Mouse (Mus musculus): ENCODE measurements around the gene Lrrc8b.

Lrrc8b gene

DNA sequence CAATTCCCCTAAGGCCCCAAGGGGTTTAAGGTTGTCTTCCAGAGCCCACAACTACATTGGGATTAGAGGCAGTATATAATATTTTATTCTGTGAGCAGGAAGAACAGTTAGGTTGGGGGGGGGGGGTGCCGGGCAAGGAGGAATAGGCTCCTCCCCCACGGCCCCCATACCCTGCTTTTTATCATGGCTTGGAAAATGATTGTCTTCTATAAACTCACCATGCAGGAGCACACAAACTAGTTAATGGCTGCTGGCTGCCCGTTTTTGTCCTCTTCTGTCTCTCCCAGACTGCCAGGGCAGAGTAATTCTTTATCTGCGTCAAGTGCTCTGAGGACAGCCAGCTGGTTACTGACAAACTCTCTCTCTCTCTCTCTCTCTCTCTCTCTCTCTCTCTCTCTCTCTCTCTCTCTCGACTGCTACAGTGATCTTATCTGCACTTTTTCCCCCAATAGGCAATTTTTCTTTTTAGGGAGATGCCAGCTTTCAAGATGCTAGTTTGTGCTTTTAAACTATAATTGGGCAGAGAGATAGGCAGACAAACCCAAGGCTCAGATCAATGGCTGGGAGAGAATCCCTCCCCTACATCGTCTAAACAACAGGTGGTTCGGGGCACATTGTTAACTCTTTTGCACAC lies 102.5 kb downstream of the Lrrc8b start:
- DNase-seq (ENCODE audit: extremely low read depth, low read depth, low spot score): no peak

DNA sequence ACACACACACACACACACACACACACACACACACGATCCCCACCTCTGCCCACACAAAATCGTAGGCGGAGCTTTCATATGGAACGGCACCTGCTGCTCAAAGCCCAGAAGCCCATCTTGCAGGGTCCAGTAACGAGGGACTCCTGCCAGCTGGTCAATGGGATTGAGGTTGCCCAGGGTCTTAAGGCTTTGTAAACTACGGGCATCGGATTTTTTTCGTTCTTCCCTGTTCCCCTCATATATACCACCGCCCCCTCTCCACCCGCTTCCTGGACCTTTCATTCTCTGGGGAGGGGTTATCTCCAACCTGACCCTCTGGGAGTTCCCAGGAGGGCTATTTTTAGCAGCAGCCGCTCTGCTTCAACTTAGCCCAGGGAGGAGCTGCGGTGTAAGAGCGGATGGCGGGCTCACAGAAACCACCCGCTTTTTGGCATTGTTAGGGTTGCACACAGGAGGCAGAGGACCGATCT lies 103.1 kb downstream of the Lrrc8b start:
- no peak for DNase-seq (ENCODE audit: extremely low read depth, low read depth, low spot score)

DNA sequence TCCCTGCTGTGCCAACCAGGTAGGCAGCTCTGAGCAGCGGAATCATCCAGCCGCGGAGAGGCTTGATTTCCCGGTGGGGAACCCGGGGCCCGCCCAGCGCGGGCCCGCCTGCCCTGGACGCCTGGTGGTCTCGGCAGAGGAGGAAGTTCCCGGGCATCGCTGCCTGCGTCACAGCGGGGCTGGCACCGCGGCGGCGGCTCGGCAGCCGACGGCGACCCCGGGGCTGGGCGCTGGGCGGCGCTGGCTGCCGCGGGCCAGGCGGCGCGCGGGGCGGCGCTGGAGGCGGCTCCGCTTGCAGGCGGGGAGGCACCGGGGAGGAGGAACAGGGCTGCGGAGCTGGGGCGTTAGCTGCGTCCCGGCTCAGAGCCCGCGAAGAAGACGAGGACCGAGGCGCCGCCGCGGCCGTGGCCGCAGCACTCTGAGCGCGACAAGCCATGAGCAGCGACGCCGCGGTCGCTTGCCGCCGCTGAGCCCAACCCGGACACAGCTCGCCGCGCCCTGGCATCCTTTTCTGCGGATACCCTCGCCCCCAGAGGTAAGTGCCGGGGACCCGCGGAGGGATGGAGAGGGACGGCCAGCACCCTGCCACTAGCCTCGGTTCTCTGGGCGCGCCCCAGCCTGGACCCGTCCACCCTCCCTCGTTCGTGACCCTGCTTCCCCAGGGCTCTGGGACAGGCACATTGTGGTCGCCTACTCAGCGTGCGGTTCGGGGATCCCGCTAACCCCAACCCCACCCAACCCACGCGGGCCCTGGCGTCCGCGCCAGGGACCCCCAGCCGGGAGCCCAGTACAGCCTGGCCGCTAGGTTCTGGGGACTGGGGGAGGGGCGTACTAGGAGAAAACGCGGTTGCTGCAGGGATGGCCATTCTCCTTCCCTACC lies 103.8 kb downstream of the Lrrc8b start, which contains the start of gene Lrrc8c:
Gene Lrrc8c (plus strand): TSS at position 293 of the 880 bp plus-strand sequence.
- no peak for DNase-seq (ENCODE audit: extremely low read depth, low read depth, low spot score)

DNA sequence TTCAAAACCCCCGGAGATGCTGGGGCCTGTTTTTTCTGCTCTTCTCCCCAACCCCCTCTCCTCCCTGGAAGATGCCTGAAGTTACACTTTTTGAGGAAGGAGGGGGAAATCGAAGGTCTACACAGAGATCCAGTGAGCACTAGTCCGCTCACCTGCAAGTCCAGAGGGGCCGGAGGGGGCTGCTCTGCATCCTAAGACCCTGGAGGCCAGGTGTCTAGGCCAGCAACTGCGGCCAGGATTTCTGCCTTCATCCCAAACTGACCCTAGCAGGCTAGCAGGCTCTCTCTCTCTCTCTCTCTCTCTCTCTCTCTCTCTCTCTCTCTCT lies 104.4 kb downstream of the Lrrc8b start:
- no peak for DNase-seq (ENCODE audit: extremely low read depth, low read depth, low spot score)

DNA sequence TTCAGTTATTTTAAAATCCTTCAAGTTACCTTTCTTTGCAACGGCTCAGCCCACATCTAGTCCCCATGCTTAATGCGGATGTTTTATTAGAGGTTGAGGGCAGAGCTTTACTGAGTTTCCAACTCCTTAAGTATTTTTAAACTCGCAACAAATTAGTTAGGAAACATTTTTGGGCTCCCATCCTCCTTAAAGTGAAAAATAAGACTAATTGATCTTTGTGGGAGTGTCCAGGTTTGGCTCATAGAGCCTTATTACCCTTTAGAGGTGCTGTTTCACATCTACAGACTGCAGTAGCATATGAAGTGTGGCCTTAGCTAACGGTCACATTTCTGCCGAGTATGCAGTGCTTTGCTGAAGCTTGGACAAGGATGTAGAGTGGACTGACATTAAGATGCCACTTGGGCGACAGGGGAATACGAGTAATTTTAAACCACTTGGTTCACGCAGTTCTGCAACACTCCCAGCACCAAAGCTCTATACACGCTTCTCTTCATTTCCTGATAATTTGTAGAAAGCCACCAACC lies 104.9 kb downstream of the Lrrc8b start:
- no peak for DNase-seq (ENCODE audit: extremely low read depth, low read depth, low spot score)

DNA sequence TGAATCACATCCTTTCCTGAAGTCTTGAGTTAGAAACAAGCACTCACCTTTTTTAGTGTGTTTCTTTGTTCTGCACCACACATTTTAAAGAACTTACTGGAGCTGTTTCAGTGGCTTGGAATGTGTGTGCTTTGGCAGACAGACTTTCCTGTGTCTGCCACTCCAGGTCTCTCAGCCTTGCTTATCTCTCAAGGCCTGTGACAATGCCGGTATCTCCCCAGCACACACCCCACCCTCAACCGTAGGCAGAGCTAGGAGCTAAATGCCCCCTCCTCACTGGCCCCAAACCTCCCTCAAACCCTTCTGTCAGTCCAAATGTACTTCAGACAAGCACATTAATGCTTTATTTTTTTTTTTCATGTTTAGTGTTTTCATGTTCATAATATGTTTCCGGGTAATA lies 107.9 kb downstream of the Lrrc8b start:
- no peak for DNase-seq (ENCODE audit: extremely low read depth, low read depth, low spot score)

DNA sequence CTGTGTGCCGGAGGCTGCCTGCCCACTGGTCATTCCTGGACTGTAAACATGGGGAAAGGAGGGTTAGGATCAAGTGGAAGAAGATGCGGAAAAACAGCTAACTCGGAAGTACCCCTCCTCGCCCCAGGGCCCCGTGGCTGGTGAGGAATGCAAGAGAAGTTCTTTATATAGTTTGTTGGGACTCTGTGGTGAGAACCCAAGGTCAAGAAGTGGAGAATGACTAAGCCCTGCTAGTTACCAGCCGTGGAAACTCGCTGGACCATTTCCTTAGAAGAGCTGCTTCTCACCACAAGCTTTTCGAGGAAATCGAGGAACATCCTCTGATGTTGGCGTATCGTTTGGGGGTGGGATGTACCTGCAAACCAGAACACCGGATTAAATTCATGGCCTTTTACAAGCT lies 109.4 kb downstream of the Lrrc8b start:
- DNase-seq (ENCODE audit: extremely low read depth, low read depth, low spot score): no peak

DNA sequence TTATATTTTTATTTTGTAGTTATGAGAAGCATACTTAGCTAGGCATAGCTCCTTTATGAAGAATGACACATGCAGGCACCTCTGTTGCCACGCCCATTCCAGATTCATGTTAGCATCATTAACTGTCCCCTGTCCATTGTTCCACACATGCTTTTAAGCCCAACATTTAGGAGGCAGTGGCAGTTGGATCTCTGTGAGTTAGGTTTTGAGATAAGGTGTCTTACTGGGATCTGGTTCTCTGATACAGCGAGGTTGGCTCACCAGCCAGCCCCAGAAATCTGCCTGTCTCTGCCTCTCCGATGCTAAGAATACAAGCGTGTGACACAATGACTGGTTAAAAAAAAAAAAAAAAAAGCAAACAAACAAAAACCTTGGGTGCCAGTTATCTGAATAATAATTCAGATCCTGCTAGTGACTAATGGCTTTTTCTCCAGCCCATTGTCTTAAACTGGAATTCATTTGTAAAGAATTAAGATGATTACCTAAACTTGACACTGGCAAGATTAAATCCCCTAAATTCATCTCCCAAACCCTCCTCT lies 110.6 kb downstream of the Lrrc8b start:
- DNase-seq (ENCODE audit: extremely low read depth, low read depth, low spot score): no peak

DNA sequence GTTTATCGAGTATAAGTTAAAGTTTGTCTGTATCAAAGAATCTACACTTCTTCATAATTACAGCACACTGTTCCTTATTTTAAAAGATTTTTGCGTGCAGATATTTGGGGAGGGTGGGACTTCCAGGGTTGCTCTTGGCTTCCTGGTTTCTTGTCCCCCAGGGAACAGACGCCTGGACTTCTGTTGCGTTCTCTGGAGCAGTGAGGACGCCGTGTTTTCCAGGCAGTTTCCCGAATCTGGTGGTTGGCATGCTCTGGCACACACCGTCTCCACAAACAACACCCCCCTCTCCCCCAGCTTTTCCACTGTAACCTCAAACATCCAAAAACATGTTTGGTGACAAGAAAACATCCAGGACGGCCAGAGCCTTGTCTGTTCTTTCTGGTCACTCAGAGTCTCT lies 111.2 kb downstream of the Lrrc8b start:
- no peak for DNase-seq (ENCODE audit: extremely low read depth, low read depth, low spot score)

DNA sequence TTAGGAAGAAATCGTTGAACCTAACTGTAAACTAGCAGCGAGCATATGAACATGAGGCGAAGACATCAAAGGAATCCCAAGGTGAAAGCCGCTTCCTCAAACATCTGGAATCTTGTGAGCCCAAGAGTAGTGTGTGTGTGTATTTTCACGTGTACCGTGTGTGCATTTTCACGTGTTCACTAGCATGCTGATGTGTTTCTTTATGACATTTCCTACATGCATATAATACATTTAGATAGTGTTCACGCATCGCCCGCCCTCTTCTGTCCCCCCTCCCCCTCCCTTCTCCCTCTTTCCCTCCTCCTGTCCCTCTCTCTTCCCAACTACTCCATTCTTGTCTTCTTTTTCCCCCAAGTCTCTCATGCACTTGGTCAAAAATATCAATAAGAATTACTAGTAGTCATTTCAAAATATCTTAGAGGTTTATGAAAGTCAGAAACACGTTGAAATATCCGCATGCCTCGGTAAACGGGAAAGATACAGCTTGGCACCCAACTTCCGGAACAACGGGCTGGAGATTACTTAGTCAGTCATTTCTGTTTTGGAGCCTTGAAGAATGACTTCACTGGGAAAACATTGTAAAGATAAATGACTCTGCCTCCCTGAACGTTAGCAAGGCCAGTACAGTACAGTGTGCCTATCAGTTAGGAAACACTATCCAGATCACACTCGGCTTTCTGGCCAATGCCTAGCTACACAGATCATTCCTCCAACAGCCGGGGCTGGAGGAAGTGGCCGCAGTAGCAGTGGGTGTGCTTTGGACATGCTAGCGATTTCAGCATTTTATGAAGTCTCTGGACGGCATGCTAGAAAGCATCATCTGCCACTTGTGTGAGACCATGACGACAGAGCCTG lies 112.1 kb downstream of the Lrrc8b start:
- DNase-seq (ENCODE audit: extremely low read depth, low read depth, low spot score): no peak

DNA sequence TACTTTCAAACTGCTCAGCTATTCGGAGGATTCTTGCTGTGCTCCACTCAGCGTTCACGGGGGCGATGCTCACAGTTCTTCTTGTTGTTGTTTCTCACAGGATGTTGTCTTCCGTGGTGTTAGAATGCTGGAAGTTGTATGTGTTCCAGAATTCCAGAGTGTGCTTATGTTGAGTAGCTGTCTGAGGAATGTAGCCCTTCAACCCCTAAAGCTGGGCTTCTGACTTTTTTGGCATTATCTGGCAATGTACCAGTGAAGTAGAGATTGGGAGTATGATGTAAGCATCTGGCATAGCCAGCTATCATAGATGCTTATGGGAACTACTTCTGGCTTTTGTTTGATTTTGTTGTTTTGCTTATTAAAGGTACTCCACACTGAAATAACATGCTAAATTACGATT lies 115.0 kb downstream of the Lrrc8b start:
- DNase-seq (ENCODE audit: extremely low read depth, low read depth, low spot score): no peak

DNA sequence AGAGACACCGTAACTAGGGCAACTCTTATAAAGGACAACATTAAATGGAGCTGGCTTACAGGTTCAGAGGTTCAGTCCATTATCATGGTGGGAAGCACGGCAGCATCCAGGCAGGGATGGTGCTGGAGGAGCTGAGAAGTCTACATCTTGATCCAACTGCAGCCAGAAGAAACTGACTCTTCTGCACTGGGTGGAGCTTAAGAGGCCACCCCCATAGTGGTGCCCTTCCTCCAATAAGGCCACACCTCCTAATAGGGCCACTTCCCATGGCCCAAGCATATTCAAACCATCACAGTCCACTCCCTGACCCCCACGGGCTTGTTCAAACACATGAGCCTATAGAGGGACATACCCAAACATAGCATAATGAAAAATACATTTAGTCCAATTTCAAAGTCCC lies 119.6 kb downstream of the Lrrc8b start:
- no peak for DNase-seq (ENCODE audit: extremely low read depth, low read depth, low spot score)

DNA sequence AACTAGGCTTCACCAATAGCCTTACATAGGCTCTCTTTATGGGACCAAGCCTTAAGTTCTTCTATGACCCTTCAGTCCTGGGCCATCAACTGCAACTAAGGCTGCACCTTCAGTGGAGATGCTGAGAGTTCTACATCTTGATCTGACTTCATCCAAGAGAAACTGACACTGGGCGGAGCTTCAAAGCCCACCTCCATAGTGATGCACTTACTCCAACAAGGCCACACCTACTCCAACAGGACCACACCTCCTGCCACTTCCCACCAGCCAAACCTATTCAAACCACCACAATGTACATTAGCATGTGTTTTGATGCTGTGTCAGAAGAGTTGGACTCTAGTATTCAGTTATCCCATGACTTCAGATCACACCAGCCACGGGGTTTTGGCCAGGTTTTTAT lies 120.6 kb downstream of the Lrrc8b start:
- no peak for DNase-seq (ENCODE audit: extremely low read depth, low read depth, low spot score)

DNA sequence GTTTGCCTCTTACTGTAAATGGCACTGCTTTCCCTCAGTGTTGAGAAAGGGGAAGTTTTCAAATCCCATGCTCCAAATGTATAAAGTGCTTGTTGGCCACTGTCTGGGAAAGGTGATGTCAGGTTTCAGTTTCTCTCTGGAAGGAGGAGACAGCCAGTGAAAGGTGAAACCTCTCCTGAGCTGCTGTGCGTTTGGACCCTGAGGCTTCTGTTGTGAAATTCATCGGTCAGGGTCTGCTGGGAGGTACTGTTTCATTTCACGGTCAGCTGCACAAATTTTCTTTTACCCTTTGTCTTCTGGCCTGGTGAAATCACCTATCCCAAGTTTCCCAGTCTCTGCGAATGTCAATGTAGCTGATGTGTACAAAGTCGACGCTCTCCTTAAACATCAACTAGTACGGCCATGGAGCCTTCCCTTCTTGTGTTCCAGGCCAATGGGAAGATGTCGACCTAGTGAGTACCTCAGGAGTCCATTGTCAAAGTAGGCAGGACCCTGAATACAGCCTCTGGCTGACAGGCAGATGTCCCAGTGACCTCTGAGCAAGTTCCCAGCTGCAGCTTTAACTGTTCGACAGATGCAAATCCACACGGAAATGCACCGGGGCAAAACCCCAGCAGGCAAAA lies 121.6 kb downstream of the Lrrc8b start:
- DNase-seq (ENCODE audit: extremely low read depth, low read depth, low spot score): no peak

Data from fat pad, adult 2 months (tissue).